Mouse (Mus musculus): ENCODE data around the gene Syngr2. TPM values are rescaled to one million over a fixed set of nuclear protein-coding genes. Genes with fewer than 3 reads are reported as not detected.

Gene Syngr2
- total RNA-seq, 2 experiments from 2014 or later, result 10.1 to 10.2 TPM

GRCm38 (mm10) chr11:117848985-117849671 lies 39.7 kb downstream of the Syngr2 start, which contains the start of gene Birc5:
TSS of gene Birc5 (plus strand) at chr11:117849251.
- intact Hi-C loops (cut with DNase I), result no loop called here
- DNase-seq (ENCODE audit: low spot score in 2 of 2), result peak; percentile 93 to 97

- DNase-seq (ENCODE audit: low spot score in 2 of 2), result no peak
- intact Hi-C loops (cut with DNase I), result no loop called here
Observed at GRCm38 (mm10) chr11:117852875-117853274, 43.4 kb downstream of the Syngr2 start.

GRCm38 (mm10) chr11:117854241-117854640 lies 44.8 kb downstream of the Syngr2 start:
- intact Hi-C loops (cut with DNase I), result no loop called here
- DNase-seq (ENCODE audit: low spot score in 2 of 2), result no peak

- intact Hi-C loops (cut with DNase I), result no loop called here
- DNase-seq (ENCODE audit: low spot score in 2 of 2), result no peak
Observed at GRCm38 (mm10) chr11:117855360-117855759, 45.9 kb downstream of the Syngr2 start.

GRCm38 (mm10) chr11:117855975-117856374 lies 46.5 kb downstream of the Syngr2 start:
- no peak for DNase-seq (ENCODE audit: low spot score in 2 of 2)
- intact Hi-C loops (cut with DNase I), result no loop called here

GRCm38 (mm10) chr11:117857462-117857861 lies 48.0 kb downstream of the Syngr2 start:
- intact Hi-C loops (cut with DNase I), result no loop called here
- DNase-seq (ENCODE audit: low spot score in 2 of 2), result no peak

- DNase-seq (ENCODE audit: low spot score in 2 of 2), result no peak
- intact Hi-C loops (cut with DNase I), result no loop called here
Observed at GRCm38 (mm10) chr11:117858392-117858791, 48.9 kb downstream of the Syngr2 start.

- intact Hi-C loops (cut with DNase I), result no loop called here
- no peak for DNase-seq (ENCODE audit: low spot score in 2 of 2)
Observed at GRCm38 (mm10) chr11:117860601-117861000, 51.1 kb downstream of the Syngr2 start, which contains the start of gene Tmem235. TSS of gene Tmem235 (plus strand) at chr11:117860752.

- DNase-seq (ENCODE audit: low spot score in 2 of 2), result no peak
- intact Hi-C loops (cut with DNase I), result no loop called here
Observed at GRCm38 (mm10) chr11:117863174-117863856, 53.8 kb downstream of the Syngr2 start.

Other genes starting within 250 kb of the Syngr2 start
- 10 to 100 TPM; 47.7 to 65.3 TPM for gene Tnrc6c, start 155.4 kb upstream of the Syngr2 start, total RNA-seq (2021)
- gene Tmc8, start 27.6 kb upstream of the Syngr2 start, total RNA-seq (2021), result under 1 TPM; 0.62 to 0.68 TPM
- 1 to 10 TPM; 4.5 to 8.9 TPM for gene Tmc6, start 27.5 kb upstream of the Syngr2 start, total RNA-seq (2021)
- gene 6030468B19Rik, start 12.0 kb upstream of the Syngr2 start, total RNA-seq (2021), result not detected
- gene Gm20708, start within 50 bp of the Syngr2 start, total RNA-seq (2021), result 1 to 10 TPM; 1.4 to 2.2 TPM
- gene Afmid, start 16.3 kb downstream of the Syngr2 start, total RNA-seq (2021), result 1 to 10 TPM; 5.4 to 7.2 TPM
- 1 to 10 TPM in 1 of 2 experiments, under 1 TPM in 1; 0.39 to 1.3 TPM for gene Tk1, start 16.4 kb downstream of the Syngr2 start, total RNA-seq (2021)
- 1 to 10 TPM in 1 of 2 experiments, under 1 TPM in 1; 0.66 to 1.5 TPM for gene Birc5, start 39.6 kb downstream of the Syngr2 start, total RNA-seq (2021)
- not detected for gene Tmem235, start 51.1 kb downstream of the Syngr2 start, total RNA-seq (2021)
- gene Tha1, start 63.8 kb downstream of the Syngr2 start, total RNA-seq (2021), result 1 to 10 TPM; 3.4 to 7.2 TPM
- 1 to 10 TPM; 2.8 to 5.0 TPM for gene Socs3, start 160.4 kb downstream of the Syngr2 start, total RNA-seq (2021)
- 10 to 100 TPM; 82.8 to 86.3 TPM for gene Pgs1, start 176.6 kb downstream of the Syngr2 start, total RNA-seq (2021)

Data from left cerebral cortex, postnatal 36 days (tissue).